Mouse (Mus musculus): ENCODE data around the gene Ltn1. TPM values are rescaled to one million over a fixed set of nuclear protein-coding genes. Genes with fewer than 3 reads are reported as not detected.

Gene Ltn1
- polyA plus RNA-seq, 1 experiment from 2014 or later = 19.3 TPM

- H3K36me3 ChIP-seq (ENCODE audit: control insufficient read depth, insufficient read depth, low read length) = peaks cover 19% of the 10 kb centered on the region
- no peak overlapping the region for H3K27ac ChIP-seq (ENCODE audit: low read length)
- H3K9ac ChIP-seq (ENCODE audit: low read depth, low read length) = no peak overlapping the region
- WGBS = 94% methylated on average over 8 of the region's 8 CpGs
- no peak overlapping the region for H3K4me2 ChIP-seq (ENCODE audit: low read depth, low read length)
- no peaks in the 10 kb centered on the region for H3K4me1 ChIP-seq (ENCODE audit: control insufficient read depth, insufficient read depth, low read length)
- no peak overlapping the region for H3K4me3 ChIP-seq (ENCODE audit: low read length)
- no peak for ATAC-seq
- no peaks in the 10 kb centered on the region for H3K9me3 ChIP-seq (ENCODE audit: control insufficient read depth, low read length)
- H3K27me3 ChIP-seq (replicated peaks; ENCODE audit: control insufficient read depth, insufficient read depth, low read length) = no peaks in the 10 kb centered on the region
Measured at GRCm38 (mm10) chr16:87427516-87427915, 4.9 kb downstream of the Ltn1 start.

DNA sequence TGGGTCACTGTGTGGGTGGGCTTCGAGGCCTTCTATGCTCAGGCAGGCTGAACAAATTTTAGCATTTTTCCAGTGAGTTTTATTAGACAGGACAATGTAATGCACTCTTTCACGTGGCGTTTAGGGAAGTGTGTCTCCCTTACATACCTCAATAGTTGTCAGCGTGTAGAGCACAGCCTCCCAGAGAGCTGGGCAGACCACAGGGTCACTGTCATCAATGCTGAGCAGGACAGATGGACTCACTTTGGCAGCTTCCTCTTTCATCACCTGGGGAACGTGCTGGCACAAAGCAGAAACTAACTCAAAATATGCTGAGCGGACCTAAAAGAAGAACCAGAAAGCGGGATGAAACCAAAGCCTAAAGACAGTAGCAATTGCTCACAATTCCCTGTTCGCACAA, 11.8 kb downstream of the Ltn1 start:
- peaks cover 35% of the 10 kb centered on the region for H3K36me3 ChIP-seq (ENCODE audit: control insufficient read depth, insufficient read depth, low read length)
- H3K4me3 ChIP-seq (ENCODE audit: low read length) = no peak overlapping the region
- H3K9ac ChIP-seq (ENCODE audit: low read depth, low read length) = no peak overlapping the region
- no peak overlapping the region for H3K27ac ChIP-seq (ENCODE audit: low read length)
- no peaks in the 10 kb centered on the region for H3K4me1 ChIP-seq (ENCODE audit: control insufficient read depth, insufficient read depth, low read length)
- no peak overlapping the region for H3K4me2 ChIP-seq (ENCODE audit: low read depth, low read length)
- no peak for ATAC-seq
- no peaks in the 10 kb centered on the region; the same call in 1 of the 2 replicates for H3K9me3 ChIP-seq (ENCODE audit: control insufficient read depth, low read length)
- WGBS = 93% methylated on average over 8 of the region's 8 CpGs
- no peaks in the 10 kb centered on the region for H3K27me3 ChIP-seq (replicated peaks; ENCODE audit: control insufficient read depth, insufficient read depth, low read length)

- ATAC-seq = peak; percentile 71; the same call in 1 of the 2 replicates
- Histone ChIP-seq H3K27ac (ENCODE audit: low read length) (no peak overlapping the region), H3K4me1 (ENCODE audit: control insufficient read depth, insufficient read depth, low read length) (no peaks in the 10 kb centered on the region), H3K9ac (ENCODE audit: low read depth, low read length) (no peak overlapping the region), H3K4me3 (ENCODE audit: low read length) (no peak overlapping the region), H3K36me3 (ENCODE audit: control insufficient read depth, insufficient read depth, low read length) (peaks cover 19% of the 10 kb centered on the region; the same call in 1 of the 2 replicates), H3K4me2 (ENCODE audit: low read depth, low read length) (no peak overlapping the region), H3K9me3 (ENCODE audit: control insufficient read depth, low read length) (no peaks in the 10 kb centered on the region), H3K27me3 (replicated peaks; ENCODE audit: control insufficient read depth, insufficient read depth, low read length) (no peaks in the 10 kb centered on the region)
- WGBS = 85% methylated on average over 3 of the region's 3 CpGs
Measured at GRCm38 (mm10) chr16:87405001-87405400, 27.4 kb downstream of the Ltn1 start.

GRCm38 (mm10) chr16:87393813-87394548, 38.4 kb downstream of the Ltn1 start:
- no peak overlapping the region for H3K9ac ChIP-seq (ENCODE audit: low read depth, low read length)
- ATAC-seq = peak; percentile 78
- no peak overlapping the region for H3K27ac ChIP-seq (ENCODE audit: low read length)
- 0 out of 2 replicates have a peak, but pooled peaks cover 3% of the 10 kb centered on the region for H3K36me3 ChIP-seq (ENCODE audit: control insufficient read depth, insufficient read depth, low read length)
- no peaks in the 10 kb centered on the region for H3K27me3 ChIP-seq (replicated peaks; ENCODE audit: control insufficient read depth, insufficient read depth, low read length)
- no peaks in the 10 kb centered on the region for H3K4me1 ChIP-seq (ENCODE audit: control insufficient read depth, insufficient read depth, low read length)
- no peaks in the 10 kb centered on the region for H3K9me3 ChIP-seq (ENCODE audit: control insufficient read depth, low read length)
- H3K4me2 ChIP-seq (ENCODE audit: low read depth, low read length) = no peak overlapping the region
- no peak overlapping the region for H3K4me3 ChIP-seq (ENCODE audit: low read length)
- 48% methylated on average over 16 of the region's 16 CpGs for WGBS

- no peak for ATAC-seq
- WGBS = 98% methylated on average over 3 of the region's 3 CpGs
- no peak overlapping the region for H3K4me3 ChIP-seq (ENCODE audit: low read length)
- H3K36me3 ChIP-seq (ENCODE audit: control insufficient read depth, insufficient read depth, low read length) = peaks cover 4% of the 10 kb centered on the region
- H3K9ac ChIP-seq (ENCODE audit: low read depth, low read length) = no peak overlapping the region
- no peak overlapping the region for H3K27ac ChIP-seq (ENCODE audit: low read length)
- no peak overlapping the region for H3K4me2 ChIP-seq (ENCODE audit: low read depth, low read length)
- H3K4me1 ChIP-seq (ENCODE audit: control insufficient read depth, insufficient read depth, low read length) = no peaks in the 10 kb centered on the region
- no peaks in the 10 kb centered on the region for H3K9me3 ChIP-seq (ENCODE audit: control insufficient read depth, low read length)
- no peaks in the 10 kb centered on the region for H3K27me3 ChIP-seq (replicated peaks; ENCODE audit: control insufficient read depth, insufficient read depth, low read length)
Measured at GRCm38 (mm10) chr16:87387444-87387977, 44.9 kb downstream of the Ltn1 start.

GRCm38 (mm10) chr16:87384366-87384765, 48.0 kb downstream of the Ltn1 start:
- no peak overlapping the region for H3K27ac ChIP-seq (ENCODE audit: low read length)
- H3K4me2 ChIP-seq (ENCODE audit: low read depth, low read length) = no peak overlapping the region
- H3K4me3 ChIP-seq (ENCODE audit: low read length) = no peak overlapping the region
- no peak overlapping the region for H3K9ac ChIP-seq (ENCODE audit: low read depth, low read length)
- peaks cover 14% of the 10 kb centered on the region for H3K36me3 ChIP-seq (ENCODE audit: control insufficient read depth, insufficient read depth, low read length)
- H3K27me3 ChIP-seq (replicated peaks; ENCODE audit: control insufficient read depth, insufficient read depth, low read length) = no peaks in the 10 kb centered on the region
- H3K9me3 ChIP-seq (ENCODE audit: control insufficient read depth, low read length) = no peaks in the 10 kb centered on the region
- no peaks in the 10 kb centered on the region for H3K4me1 ChIP-seq (ENCODE audit: control insufficient read depth, insufficient read depth, low read length)
- ATAC-seq = no peak
- WGBS = 84% methylated on average over 2 of the region's 2 CpGs

DNA sequence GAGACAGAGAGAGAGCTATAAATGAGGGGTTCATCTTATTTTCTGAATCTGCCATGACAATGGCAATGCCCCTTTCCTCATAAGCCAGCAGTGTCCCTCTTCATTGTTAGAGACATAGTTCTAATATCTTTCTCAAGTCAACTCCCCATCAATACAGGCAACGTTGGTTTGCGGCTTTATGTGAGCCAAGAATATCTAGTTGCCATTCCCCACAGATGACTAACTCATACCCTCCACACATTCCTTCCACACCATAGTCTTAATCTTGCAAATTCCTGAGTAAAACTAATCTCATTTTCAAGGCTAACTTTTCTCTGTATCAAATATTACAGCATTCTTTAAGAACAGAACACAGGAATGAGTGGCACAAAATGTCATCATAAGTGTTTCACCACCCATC, 49.4 kb downstream of the Ltn1 start:
- Histone ChIP-seq H3K27ac (ENCODE audit: low read length) (no peak overlapping the region), H3K4me1 (ENCODE audit: control insufficient read depth, insufficient read depth, low read length) (no peaks in the 10 kb centered on the region), H3K4me3 (ENCODE audit: low read length) (no peak overlapping the region), H3K9ac (ENCODE audit: low read depth, low read length) (no peak overlapping the region), H3K9me3 (ENCODE audit: control insufficient read depth, low read length) (no peaks in the 10 kb centered on the region), H3K36me3 (ENCODE audit: control insufficient read depth, insufficient read depth, low read length) (peaks cover 20% of the 10 kb centered on the region), H3K4me2 (ENCODE audit: low read depth, low read length) (no peak overlapping the region), H3K27me3 (replicated peaks; ENCODE audit: control insufficient read depth, insufficient read depth, low read length) (no peaks in the 10 kb centered on the region)
- WGBS = 95% methylated on average over 2 of the region's 2 CpGs
- no peak for ATAC-seq

DNA sequence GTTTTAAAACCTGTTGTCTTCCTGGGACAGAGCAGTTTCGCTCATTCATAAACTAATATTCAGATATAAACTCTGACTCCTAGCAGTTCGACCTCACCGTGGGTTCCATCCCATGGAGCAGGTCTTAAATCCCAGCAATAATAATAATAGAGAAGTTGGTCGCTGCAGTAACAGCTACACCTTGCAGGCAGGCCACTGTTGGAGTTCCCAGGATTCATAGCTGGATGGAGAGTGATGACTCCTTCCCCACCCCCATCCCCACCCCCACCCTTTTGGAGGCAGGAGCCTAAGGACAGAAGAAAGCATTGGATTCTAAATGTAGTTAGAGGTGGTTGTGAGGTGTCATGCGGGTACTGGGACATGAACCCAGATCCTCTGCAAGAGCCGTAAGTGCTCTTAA, 66.0 kb downstream of the Ltn1 start:
- H3K27me3 ChIP-seq (replicated peaks; ENCODE audit: control insufficient read depth, insufficient read depth, low read length) = no peaks in the 10 kb centered on the region
- H3K36me3 ChIP-seq (ENCODE audit: control insufficient read depth, insufficient read depth, low read length) = no peaks in the 10 kb centered on the region
- H3K4me2 ChIP-seq (ENCODE audit: low read depth, low read length) = no peak overlapping the region
- no peak overlapping the region for H3K27ac ChIP-seq (ENCODE audit: low read length)
- H3K9ac ChIP-seq (ENCODE audit: low read depth, low read length) = no peak overlapping the region
- ATAC-seq = no peak
- no peaks in the 10 kb centered on the region for H3K9me3 ChIP-seq (ENCODE audit: control insufficient read depth, low read length)
- H3K4me1 ChIP-seq (ENCODE audit: control insufficient read depth, insufficient read depth, low read length) = 0 out of 2 replicates have a peak, but pooled peaks cover 4% of the 10 kb centered on the region
- 86% methylated on average over 6 of the region's 6 CpGs for WGBS
- no peak overlapping the region for H3K4me3 ChIP-seq (ENCODE audit: low read length)

DNA sequence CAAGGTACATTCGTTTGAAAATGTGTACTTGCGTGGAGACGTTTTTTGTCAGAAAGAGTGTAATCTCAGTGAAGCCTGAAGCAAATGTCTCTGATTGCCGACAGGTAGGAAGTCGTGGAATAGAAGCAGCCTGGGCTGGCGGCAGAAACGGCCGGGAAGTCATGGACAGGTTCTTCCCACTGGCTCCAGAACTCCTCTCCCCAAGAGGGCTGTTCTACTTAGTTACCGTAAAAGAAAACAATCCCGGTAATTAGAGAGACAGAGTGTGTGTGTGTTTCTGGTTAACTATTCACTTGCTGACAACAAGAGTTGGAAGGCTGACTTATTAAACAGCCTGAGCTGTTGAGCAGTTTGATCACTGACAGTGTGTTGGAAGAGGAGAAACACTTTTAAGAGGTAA, 66.4 kb downstream of the Ltn1 start:
- no peaks in the 10 kb centered on the region for H3K36me3 ChIP-seq (ENCODE audit: control insufficient read depth, insufficient read depth, low read length)
- H3K27me3 ChIP-seq (replicated peaks; ENCODE audit: control insufficient read depth, insufficient read depth, low read length) = no peaks in the 10 kb centered on the region
- 62% methylated on average over 10 of the region's 10 CpGs for WGBS
- H3K4me3 ChIP-seq (ENCODE audit: low read length) = no peak overlapping the region
- no peaks in the 10 kb centered on the region for H3K9me3 ChIP-seq (ENCODE audit: control insufficient read depth, low read length)
- no peak overlapping the region for H3K9ac ChIP-seq (ENCODE audit: low read depth, low read length)
- H3K27ac ChIP-seq (ENCODE audit: low read length) = no peak overlapping the region
- 0 out of 2 replicates have a peak, but pooled peaks cover 4% of the 10 kb centered on the region for H3K4me1 ChIP-seq (ENCODE audit: control insufficient read depth, insufficient read depth, low read length)
- H3K4me2 ChIP-seq (ENCODE audit: low read depth, low read length) = no peak overlapping the region
- ATAC-seq = no peak
